Mouse (Mus musculus): ENCODE measurements around the gene Rpl14.

DNA sequence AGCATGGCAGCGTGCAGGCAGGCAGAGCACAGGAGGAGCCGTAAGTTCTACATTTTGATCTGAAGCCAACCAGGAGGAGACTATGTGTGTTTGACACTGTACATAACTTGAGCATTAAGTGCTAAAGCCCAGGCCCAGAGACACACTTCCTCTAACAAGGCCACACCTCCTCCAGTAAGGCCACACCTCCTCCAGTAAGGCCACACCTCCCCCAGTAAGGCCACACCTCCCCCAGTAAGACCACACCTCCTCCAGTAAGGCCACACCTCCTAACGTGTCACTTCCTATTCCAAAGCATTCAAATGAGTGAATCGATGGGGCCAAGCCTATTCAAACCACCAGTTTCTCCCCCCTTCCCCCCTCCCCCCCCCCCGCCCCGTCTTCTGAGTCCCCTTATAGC lies 38.6 kb upstream of the Rpl14 start:
- TF ChIP-seq HCFC1 (IDR thresholded peaks at IDR 0.05; ENCODE audit: borderline replicate concordance, insufficient read depth, low read length): no peak
- no peak for TF ChIP-seq MAFK (IDR thresholded peaks at IDR 0.05; ENCODE audit: insufficient read depth, low read depth, low read length)
- TF ChIP-seq CHD2 (IDR thresholded peaks at IDR 0.05; ENCODE audit: low read depth, low read length): no peak
- no peak for TF ChIP-seq ZNF384 (IDR thresholded peaks at IDR 0.05; ENCODE audit: low read depth, low read length)

Data from ES-E14 (cell line).